Mouse (Mus musculus): Measurements from ENCODE around the gene Rnf114. TPM values are rescaled to one million over a fixed set of nuclear protein-coding genes. Genes with fewer than 3 reads are reported as not detected.
A peak's percentile ranks its signal among the peaks of the same experiment; 100 is the strongest.

Rnf114 gene
- polyA plus RNA-seq, 1 experiment from 2014 or later = 67.1 TPM

DNA sequence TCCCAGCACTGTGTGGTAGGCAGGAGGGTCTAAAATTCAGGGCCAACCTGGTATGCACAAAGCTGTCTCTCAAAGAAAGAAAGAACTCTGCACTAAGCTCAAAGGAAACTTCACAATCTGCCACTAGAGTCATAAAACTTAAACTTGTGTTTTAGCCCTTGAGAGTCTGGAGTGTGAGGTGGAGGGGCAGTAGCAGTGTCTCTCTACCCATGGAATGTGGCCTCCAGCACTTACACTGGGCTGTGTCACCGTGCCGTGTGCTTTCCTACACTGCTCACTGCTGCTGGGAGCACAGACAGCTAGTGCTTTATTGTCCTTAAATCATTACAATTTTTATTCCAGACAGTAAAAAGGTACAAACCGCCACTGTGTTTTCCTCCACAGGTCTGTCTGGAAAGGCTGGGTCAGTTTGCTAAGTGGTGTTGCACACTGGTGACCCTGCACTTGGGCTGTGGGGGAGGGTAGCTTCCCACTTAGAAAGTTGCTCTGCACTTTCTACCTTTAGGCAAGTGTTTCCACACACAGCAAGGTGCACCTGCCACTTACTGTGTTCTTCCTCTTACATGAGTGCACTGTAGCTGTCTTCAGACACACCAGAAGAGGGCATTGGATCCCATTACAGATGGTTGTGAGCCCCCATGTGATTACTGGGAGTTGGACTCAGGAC is 15.4 kb downstream of the Rnf114 start:
- Histone ChIP-seq H3K4me3 (ENCODE audit: control insufficient read depth in 1 of 2, insufficient read depth in 1 of 2, low read depth in 1 of 2, low read length in 2 of 2) (no peak overlapping the region), H3K27ac (replicated peaks in 1 of 2; ENCODE audit: control insufficient read depth in 1 of 2, insufficient read depth in 1 of 2, low read depth in 2 of 2, low read length in 2 of 2) (0 out of 4 replicates have a peak overlapping the region, but pooled peaks of 1 of the 2 experiments have one; percentile 6), H3K9me3 (ENCODE audit: control insufficient read depth, low read length) (no peaks in the 10 kb centered on the region), H3K9ac (ENCODE audit: low read length) (no peak overlapping the region), H3K4me2 (ENCODE audit: low read length) (no peak overlapping the region), H3K4me1 (ENCODE audit: control insufficient read depth in 2 of 2, insufficient read depth in 2 of 2, low read length in 2 of 2) (peaks cover 10 to 37% of the 10 kb centered on the region in 2 experiments), H3K27me3 (ENCODE audit: control insufficient read depth, insufficient read depth, low read length) (no peaks in the 10 kb centered on the region), H3K36me3 (ENCODE audit: control insufficient read depth, insufficient read depth, low read length) (peaks cover 67% of the 10 kb centered on the region)
- 68% methylated on average over 3 of the region's 3 CpGs for WGBS
- no peak for ATAC-seq (ENCODE audit: insufficient number of reproducible peaks, insufficient read depth, low FRiP score, low read depth)

GRCm38 (mm10) chr2:167508569-167508968 is 16.1 kb downstream of the Rnf114 start:
- Histone ChIP-seq H3K9ac (ENCODE audit: low read length) (no peak overlapping the region), H3K4me3 (ENCODE audit: control insufficient read depth in 1 of 2, insufficient read depth in 1 of 2, low read depth in 1 of 2, low read length in 2 of 2) (no peak overlapping the region), H3K27ac (replicated peaks in 1 of 2; ENCODE audit: control insufficient read depth in 1 of 2, insufficient read depth in 1 of 2, low read depth in 2 of 2, low read length in 2 of 2) (no peak overlapping the region), H3K9me3 (ENCODE audit: control insufficient read depth, low read length) (no peaks in the 10 kb centered on the region), H3K4me2 (ENCODE audit: low read length) (no peak overlapping the region), H3K27me3 (ENCODE audit: control insufficient read depth, insufficient read depth, low read length) (no peaks in the 10 kb centered on the region), H3K36me3 (ENCODE audit: control insufficient read depth, insufficient read depth, low read length) (peaks cover 74% of the 10 kb centered on the region), H3K4me1 (ENCODE audit: control insufficient read depth in 2 of 2, insufficient read depth in 2 of 2, low read length in 2 of 2) (peaks cover 10 to 37% of the 10 kb centered on the region in 2 experiments)
- no peak for ATAC-seq (ENCODE audit: insufficient number of reproducible peaks, insufficient read depth, low FRiP score, low read depth)
- WGBS = 95% methylated on average over 4 of the region's 4 CpGs

GRCm38 (mm10) chr2:167510485-167510884 is 18.0 kb downstream of the Rnf114 start:
- WGBS = 20% methylated on average over 3 of the region's 3 CpGs
- no peak overlapping the region for H3K4me3 ChIP-seq (ENCODE audit: control insufficient read depth in 1 of 2, insufficient read depth in 1 of 2, low read depth in 1 of 2, low read length in 2 of 2)
- ATAC-seq (ENCODE audit: insufficient number of reproducible peaks, insufficient read depth, low FRiP score, low read depth) = peak; percentile 41

DNA sequence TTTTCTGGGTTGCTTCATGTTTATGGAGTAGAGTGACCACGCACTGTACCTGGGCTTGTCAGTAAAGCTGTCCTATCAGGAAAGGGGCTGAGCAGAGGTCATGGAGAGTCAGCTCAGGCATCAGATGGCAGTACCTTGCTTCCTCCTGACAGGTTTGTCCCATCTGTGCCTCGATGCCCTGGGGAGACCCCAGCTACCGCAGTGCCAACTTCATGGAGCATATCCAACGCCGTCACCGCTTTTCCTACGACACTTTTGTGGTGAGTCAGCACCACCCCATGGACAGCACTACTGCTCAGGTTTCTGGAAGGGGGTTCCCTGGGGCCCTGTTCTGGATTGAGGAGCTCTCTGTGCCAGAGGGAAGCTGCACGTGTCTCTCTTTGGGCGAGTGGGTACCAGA is 19.9 kb downstream of the Rnf114 start:
- Histone ChIP-seq H3K4me1 (ENCODE audit: control insufficient read depth in 2 of 2, insufficient read depth in 2 of 2, low read length in 2 of 2) (peaks cover 9 to 19% of the 10 kb centered on the region in 2 experiments), H3K4me2 (ENCODE audit: low read length) (no peak overlapping the region), H3K9ac (ENCODE audit: low read length) (no peak overlapping the region), H3K27me3 (ENCODE audit: control insufficient read depth, insufficient read depth, low read length) (no peaks in the 10 kb centered on the region), H3K27ac (replicated peaks in 1 of 2; ENCODE audit: control insufficient read depth in 1 of 2, insufficient read depth in 1 of 2, low read depth in 2 of 2, low read length in 2 of 2) (no peak overlapping the region), H3K4me3 (ENCODE audit: control insufficient read depth in 1 of 2, insufficient read depth in 1 of 2, low read depth in 1 of 2, low read length in 2 of 2) (no peak overlapping the region), H3K36me3 (ENCODE audit: control insufficient read depth, insufficient read depth, low read length) (peaks cover 97% of the 10 kb centered on the region), H3K9me3 (ENCODE audit: control insufficient read depth, low read length) (no peaks in the 10 kb centered on the region)
- WGBS = 95% methylated on average over 9 of the region's 9 CpGs
- ATAC-seq (ENCODE audit: insufficient number of reproducible peaks, insufficient read depth, low FRiP score, low read depth) = no peak

More at GRCm38 (mm10) chr2:167510485-167510884, 18.0 kb downstream of the Rnf114 start:
- Histone ChIP-seq H3K27me3 (ENCODE audit: control insufficient read depth, insufficient read depth, low read length) (no peaks in the 10 kb centered on the region), H3K27ac (replicated peaks in 1 of 2; ENCODE audit: control insufficient read depth in 1 of 2, insufficient read depth in 1 of 2, low read depth in 2 of 2, low read length in 2 of 2) (peak overlapping the region; percentile 84 to 89), H3K36me3 (ENCODE audit: control insufficient read depth, insufficient read depth, low read length) (peaks cover 90% of the 10 kb centered on the region), H3K9ac (ENCODE audit: low read length) (peak overlapping the region; percentile 54; the same call in 1 of the 2 replicates), H3K4me2 (ENCODE audit: low read length) (peak overlapping the region; percentile 45), H3K4me1 (ENCODE audit: control insufficient read depth in 2 of 2, insufficient read depth in 2 of 2, low read length in 2 of 2) (peaks cover 9 to 29% of the 10 kb centered on the region in 2 experiments), H3K9me3 (ENCODE audit: control insufficient read depth, low read length) (no peaks in the 10 kb centered on the region)

DNA sequence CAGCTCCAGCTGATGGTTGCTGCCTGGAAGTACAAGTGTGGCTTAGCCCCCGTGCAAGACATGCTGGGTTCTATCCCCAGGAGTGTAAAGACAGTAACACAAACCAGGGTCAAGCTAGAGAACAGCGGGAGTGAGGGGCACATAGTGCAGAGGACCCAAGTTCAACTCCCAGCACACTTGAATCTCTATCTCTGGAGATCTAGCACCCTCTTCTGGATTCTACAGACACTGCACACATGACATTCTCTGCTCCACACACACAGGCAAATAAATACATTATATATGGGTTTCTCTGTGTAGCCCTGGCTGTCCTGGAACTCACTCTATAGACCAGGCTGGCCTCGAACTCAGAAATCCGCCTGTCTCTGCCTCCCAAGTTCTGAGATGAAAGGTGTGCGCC is 20.5 kb downstream of the Rnf114 start:
- Histone ChIP-seq H3K36me3 (ENCODE audit: control insufficient read depth, insufficient read depth, low read length) (peaks cover 97% of the 10 kb centered on the region), H3K27me3 (ENCODE audit: control insufficient read depth, insufficient read depth, low read length) (no peaks in the 10 kb centered on the region), H3K4me2 (ENCODE audit: low read length) (no peak overlapping the region), H3K9me3 (ENCODE audit: control insufficient read depth, low read length) (no peaks in the 10 kb centered on the region), H3K9ac (ENCODE audit: low read length) (no peak overlapping the region), H3K27ac (replicated peaks in 1 of 2; ENCODE audit: control insufficient read depth in 1 of 2, insufficient read depth in 1 of 2, low read depth in 2 of 2, low read length in 2 of 2) (no peak overlapping the region), H3K4me1 (ENCODE audit: control insufficient read depth in 2 of 2, insufficient read depth in 2 of 2, low read length in 2 of 2) (peaks cover 9 to 19% of the 10 kb centered on the region in 2 experiments), H3K4me3 (ENCODE audit: control insufficient read depth in 1 of 2, insufficient read depth in 1 of 2, low read depth in 1 of 2, low read length in 2 of 2) (no peak overlapping the region)
- ATAC-seq (ENCODE audit: insufficient number of reproducible peaks, insufficient read depth, low FRiP score, low read depth) = no peak
- WGBS = 91% methylated on average over 5 of the region's 5 CpGs

DNA sequence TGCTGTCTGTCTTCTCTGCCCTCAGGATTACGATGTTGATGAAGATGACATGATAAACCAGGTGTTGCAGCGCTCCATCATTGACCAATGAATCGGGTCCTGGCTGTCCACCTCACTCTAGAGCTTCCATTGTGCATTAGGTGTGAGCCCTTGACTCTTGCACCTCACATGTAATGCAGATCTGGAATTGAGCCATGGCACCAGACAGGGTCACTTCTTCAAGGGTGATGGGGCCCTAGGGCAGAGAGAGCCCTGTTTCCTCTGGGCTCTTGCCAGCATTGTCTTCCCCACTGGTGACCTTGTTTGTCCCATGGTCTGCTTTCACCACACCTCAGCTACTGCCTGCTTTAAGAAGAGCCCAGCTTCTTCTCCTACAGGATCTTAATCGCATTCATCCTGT is 22.2 kb downstream of the Rnf114 start:
- H3K27ac ChIP-seq (replicated peaks in 1 of 2; ENCODE audit: control insufficient read depth in 1 of 2, insufficient read depth in 1 of 2, low read depth in 2 of 2, low read length in 2 of 2) = no peak overlapping the region
- peaks cover 94% of the 10 kb centered on the region for H3K36me3 ChIP-seq (ENCODE audit: control insufficient read depth, insufficient read depth, low read length)

DNA sequence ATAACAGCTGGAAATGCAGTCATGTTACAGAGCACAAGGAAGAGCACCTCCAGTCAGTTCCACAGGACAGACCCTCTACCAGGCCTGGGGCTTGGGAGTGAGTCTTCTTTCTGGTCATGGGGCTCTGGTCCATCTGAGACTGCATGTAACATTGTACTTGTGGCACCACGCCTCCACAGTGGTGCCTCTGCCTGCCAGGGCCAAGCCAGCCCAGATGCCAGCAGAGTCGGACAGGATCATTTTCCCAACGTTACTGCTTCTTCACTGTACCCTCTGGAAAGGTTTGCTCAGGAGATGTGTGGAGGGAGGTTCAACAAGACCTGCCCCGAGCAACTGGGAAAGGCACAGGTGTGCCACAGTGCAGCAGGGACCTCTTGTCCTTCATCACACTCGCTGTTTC is 23.2 kb downstream of the Rnf114 start:
- Histone ChIP-seq H3K4me3 (ENCODE audit: control insufficient read depth in 1 of 2, insufficient read depth in 1 of 2, low read depth in 1 of 2, low read length in 2 of 2) (no peak overlapping the region), H3K27me3 (ENCODE audit: control insufficient read depth, insufficient read depth, low read length) (no peaks in the 10 kb centered on the region), H3K9me3 (ENCODE audit: control insufficient read depth, low read length) (no peaks in the 10 kb centered on the region), H3K36me3 (ENCODE audit: control insufficient read depth, insufficient read depth, low read length) (peaks cover 88% of the 10 kb centered on the region), H3K9ac (ENCODE audit: low read length) (no peak overlapping the region), H3K4me2 (ENCODE audit: low read length) (no peak overlapping the region), H3K27ac (replicated peaks in 1 of 2; ENCODE audit: control insufficient read depth in 1 of 2, insufficient read depth in 1 of 2, low read depth in 2 of 2, low read length in 2 of 2) (no peak overlapping the region), H3K4me1 (ENCODE audit: control insufficient read depth in 2 of 2, insufficient read depth in 2 of 2, low read length in 2 of 2) (peaks cover 6 to 10% of the 10 kb centered on the region in 2 experiments; a peak in 3 of 4 replicates)
- no peak for ATAC-seq (ENCODE audit: insufficient number of reproducible peaks, insufficient read depth, low FRiP score, low read depth)
- WGBS = 90% methylated on average over 5 of the region's 5 CpGs

More for the DNA sequence above, 22.2 kb downstream of the Rnf114 start:
- peaks cover 9 to 19% of the 10 kb centered on the region in 2 experiments for H3K4me1 ChIP-seq (ENCODE audit: control insufficient read depth in 2 of 2, insufficient read depth in 2 of 2, low read length in 2 of 2)
- no peak overlapping the region for H3K9ac ChIP-seq (ENCODE audit: low read length)
- no peak overlapping the region for H3K4me3 ChIP-seq (ENCODE audit: control insufficient read depth in 1 of 2, insufficient read depth in 1 of 2, low read depth in 1 of 2, low read length in 2 of 2)
- no peaks in the 10 kb centered on the region for H3K27me3 ChIP-seq (ENCODE audit: control insufficient read depth, insufficient read depth, low read length)
- H3K9me3 ChIP-seq (ENCODE audit: control insufficient read depth, low read length) = no peaks in the 10 kb centered on the region
- WGBS = 95% methylated on average over 4 of the region's 4 CpGs
- H3K4me2 ChIP-seq (ENCODE audit: low read length) = no peak overlapping the region
- no peak for ATAC-seq (ENCODE audit: insufficient number of reproducible peaks, insufficient read depth, low FRiP score, low read depth)
